Mouse (Mus musculus): ENCODE data around the gene Hbb-bs. TPM values are rescaled to one million over a fixed set of nuclear protein-coding genes. Genes with fewer than 3 reads are reported as not detected.
"Not testable (repeated sequence)": the region's sequence is repeated elsewhere in the genome, so short reads cannot be mapped to it uniquely, and the experiment has no call there.

Gene Hbb-bs
- polyA plus RNA-seq, 1 experiment, result not detected

GRCm38 (mm10) chr7:103779598-103779997 is 48.3 kb downstream of the Hbb-bs start, which contains the start of gene Olfr68:
Olfr68 (minus strand) TSS chr7:103779698.
- Histone ChIP-seq H3K79me2 (ENCODE audit: control insufficient read depth, insufficient read depth) (no peaks in the 10 kb centered on the region), H3K36me3 (ENCODE audit: control insufficient read depth, insufficient read depth) (no peaks in the 10 kb centered on the region), H3K4me2 (ENCODE audit: low read depth) (no peak within 1 kb of the TSS), H3ac (ENCODE audit: control insufficient read depth, insufficient read length) (no peak within 1 kb of the TSS), H3K27me3 (ENCODE audit: control insufficient read depth, insufficient read depth, insufficient read length) (no peaks in the 10 kb centered on the region), H3K4me3 (no peak within 1 kb of the TSS)
- TF ChIP-seq TCF3 (IDR thresholded peaks at IDR 0.05; ENCODE audit: insufficient read length, low read depth) (no peak), MAX (IDR thresholded peaks at IDR 0.05; ENCODE audit: low read depth) (no peak), MYOG (IDR thresholded peaks at IDR 0.05; ENCODE audit: control insufficient read depth in 1 of 3, insufficient read depth in 1 of 3, insufficient read length in 2 of 3, low read depth in 2 of 3) (no peak), CEBPB (IDR thresholded peaks at IDR 0.05; ENCODE audit: insufficient read depth, poor library complexity, severe bottlenecking) (no peak), TCF12 (IDR thresholded peaks at IDR 0.05; ENCODE audit: insufficient read depth, poor library complexity, severe bottlenecking) (no peak), USF1 (IDR thresholded peaks at IDR 0.05; ENCODE audit: low read depth) (no peak), MYOD1 (IDR thresholded peaks at IDR 0.05; ENCODE audit: control insufficient read depth in 1 of 3, insufficient read length in 2 of 3, low read depth in 2 of 3) (no peak), REST (IDR thresholded peaks at IDR 0.05; ENCODE audit: insufficient read depth, insufficient read length) (no peak), POLR2A (IDR thresholded peaks at IDR 0.05; ENCODE audit: insufficient read length, low read depth) (no peak), SRF (IDR thresholded peaks at IDR 0.05; ENCODE audit: control insufficient read depth, insufficient read length, low read depth) (no peak), POLR2AphosphoS2 (IDR thresholded peaks at IDR 0.05; ENCODE audit: insufficient read length, low read depth) (no peak), E2F4 (IDR thresholded peaks at IDR 0.05; ENCODE audit: insufficient read depth) (no peak)

DNA sequence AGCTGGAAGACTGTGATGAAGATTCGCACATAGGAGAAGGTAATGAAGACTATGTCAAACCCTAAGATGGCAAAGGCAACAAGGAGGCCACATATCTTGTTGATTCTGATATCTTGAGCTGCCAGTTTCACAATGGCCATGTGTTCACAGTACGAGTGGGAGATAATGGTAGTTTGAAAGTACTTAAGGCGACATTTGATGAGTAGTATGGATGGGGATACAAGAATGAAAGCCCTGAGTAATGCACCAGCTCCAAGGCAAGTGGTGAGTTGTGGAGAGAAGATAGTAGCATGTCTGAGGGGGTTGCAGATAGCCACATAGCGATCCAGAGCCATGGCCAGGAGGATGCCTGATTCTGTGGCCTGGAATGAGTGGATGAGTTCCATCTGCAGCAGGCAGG is 50.2 kb downstream of the Hbb-bs start:
- not testable (repeated sequence) for H3K79me2 ChIP-seq (ENCODE audit: control insufficient read depth, insufficient read depth); H3ac ChIP-seq (ENCODE audit: control insufficient read depth, insufficient read length); H3K4me3 ChIP-seq; H3K4me2 ChIP-seq (ENCODE audit: low read depth); H3K27me3 ChIP-seq (ENCODE audit: control insufficient read depth, insufficient read depth, insufficient read length); H3K36me3 ChIP-seq (ENCODE audit: control insufficient read depth, insufficient read depth)

Other genes starting within 250 kb of the Hbb-bs start
- gene Olfr618, start 238.0 kb downstream of the Hbb-bs start, polyA plus RNA-seq (2012; fragmentation: generic; extraction: Trizol), result not detected
- gene Olfr619, start 227.5 kb downstream of the Hbb-bs start, polyA plus RNA-seq (2012; fragmentation: generic; extraction: Trizol), result not detected
- not detected for gene Olfr620, start 215.6 kb downstream of the Hbb-bs start, polyA plus RNA-seq (2012; fragmentation: generic; extraction: Trizol)
- not detected for gene Olfr622, start 185.4 kb downstream of the Hbb-bs start, polyA plus RNA-seq (2012; fragmentation: generic; extraction: Trizol)
- not detected for gene Olfr623, start 164.4 kb downstream of the Hbb-bs start, polyA plus RNA-seq (2012; fragmentation: generic; extraction: Trizol)
- gene Olfr624, start 156.9 kb downstream of the Hbb-bs start, polyA plus RNA-seq (2012; fragmentation: generic; extraction: Trizol), result not detected
- not detected for gene Olfr625-ps1, start 145.4 kb downstream of the Hbb-bs start, polyA plus RNA-seq (2012; fragmentation: generic; extraction: Trizol)
- gene Olfr243, start 113.4 kb downstream of the Hbb-bs start, polyA plus RNA-seq (2012; fragmentation: generic; extraction: Trizol), result not detected
- gene Olfr628, start 97.7 kb downstream of the Hbb-bs start, polyA plus RNA-seq (2012; fragmentation: generic; extraction: Trizol), result not detected
- not detected for gene Olfr629, start 83.2 kb downstream of the Hbb-bs start, polyA plus RNA-seq (2012; fragmentation: generic; extraction: Trizol)
- not detected for gene Olfr630, start 70.8 kb downstream of the Hbb-bs start, polyA plus RNA-seq (2012; fragmentation: generic; extraction: Trizol)
- not detected for gene Olfr69, start 56.5 kb downstream of the Hbb-bs start, polyA plus RNA-seq (2012; fragmentation: generic; extraction: Trizol)
- not detected for gene Olfr68, start 48.4 kb downstream of the Hbb-bs start, polyA plus RNA-seq (2012; fragmentation: generic; extraction: Trizol)
- not detected for gene Olfr67, start 36.3 kb downstream of the Hbb-bs start, polyA plus RNA-seq (2012; fragmentation: generic; extraction: Trizol)
- gene Hbb-bt, start 14.1 kb downstream of the Hbb-bs start, polyA plus RNA-seq (2012; fragmentation: generic; extraction: Trizol), result not detected
- gene Hbb-bh2, start 12.4 kb upstream of the Hbb-bs start, polyA plus RNA-seq (2012; fragmentation: generic; extraction: Trizol), result not detected
- not detected for gene Hbb-bh1, start 15.1 kb upstream of the Hbb-bs start, polyA plus RNA-seq (2012; fragmentation: generic; extraction: Trizol)
- not detected for gene Hbb-y, start 25.1 kb upstream of the Hbb-bs start, polyA plus RNA-seq (2012; fragmentation: generic; extraction: Trizol)
- not detected for gene Olfr66, start 58.2 kb upstream of the Hbb-bs start, polyA plus RNA-seq (2012; fragmentation: generic; extraction: Trizol)
- not detected for gene Olfr64, start 66.4 kb upstream of the Hbb-bs start, polyA plus RNA-seq (2012; fragmentation: generic; extraction: Trizol)
- not detected for gene Olfr65, start 75.4 kb upstream of the Hbb-bs start, polyA plus RNA-seq (2012; fragmentation: generic; extraction: Trizol)
- gene Olfr631, start 100.7 kb upstream of the Hbb-bs start, polyA plus RNA-seq (2012; fragmentation: generic; extraction: Trizol), result not detected
- not detected for gene Olfr632, start 106.3 kb upstream of the Hbb-bs start, polyA plus RNA-seq (2012; fragmentation: generic; extraction: Trizol)
- not detected for gene Olfr633, start 116.3 kb upstream of the Hbb-bs start, polyA plus RNA-seq (2012; fragmentation: generic; extraction: Trizol)
- not detected for gene Olfr635, start 143.1 kb upstream of the Hbb-bs start, polyA plus RNA-seq (2012; fragmentation: generic; extraction: Trizol)
- not detected for gene Olfr638, start 170.7 kb upstream of the Hbb-bs start, polyA plus RNA-seq (2012; fragmentation: generic; extraction: Trizol)
- not detected for gene Olfr639, start 189.2 kb upstream of the Hbb-bs start, polyA plus RNA-seq (2012; fragmentation: generic; extraction: Trizol)
- gene Olfr640, start 197.5 kb upstream of the Hbb-bs start, polyA plus RNA-seq (2012; fragmentation: generic; extraction: Trizol), result not detected
- gene Olfr641, start 207.3 kb upstream of the Hbb-bs start, polyA plus RNA-seq (2012; fragmentation: generic; extraction: Trizol), result not detected
- gene Olfr642, start 224.6 kb upstream of the Hbb-bs start, polyA plus RNA-seq (2012; fragmentation: generic; extraction: Trizol), result not detected
- gene 4930516K23Rik, start 233.3 kb upstream of the Hbb-bs start, polyA plus RNA-seq (2012; fragmentation: generic; extraction: Trizol), result not detected
- gene Olfr644, start 243.8 kb upstream of the Hbb-bs start, polyA plus RNA-seq (2012; fragmentation: generic; extraction: Trizol), result not detected